Mouse (Mus musculus) neural tube, embryonic 12.5 days (tissue): ENCODE measurements around the gene Mlh3. TPM values are rescaled to one million over a fixed set of nuclear protein-coding genes. Genes with fewer than 3 reads are reported as not detected.
A peak's percentile ranks its signal among the peaks of the same experiment; 100 is the strongest.

Experiments
- ATAC-seq: fragments of 200-750 bp; cut with Nextera tagmentation; 2 replicates; pipeline ENCODE4 v1.8.0; 2017; ENCODE audit warnings: low read depth, mild to moderate bottlenecking, moderate TSS enrichment, moderate library complexity; ENCODE audit not compliant: low FRiP score
- H3K27ac ChIP-seq: fragments of 300-500 bp; sonication (generic); 2 replicates; pipeline ENCODE4 v1.5.1; 2016
- H3K27me3 ChIP-seq: fragments of 300-500 bp; sonication (generic); replicated peaks from 2 replicates; pipeline ENCODE4 v1.6.1; 2016; ENCODE audit warnings: mild to moderate bottlenecking
- H3K36me3 ChIP-seq: fragments of 300-500 bp; sonication (generic); 2 replicates; pipeline ENCODE4 v1.6.1; 2016; ENCODE audit warnings: mild to moderate bottlenecking
- H3K4me1 ChIP-seq: fragments of 300-500 bp; sonication (generic); 2 replicates; pipeline ENCODE4 v1.6.1; 2016
- H3K4me2 ChIP-seq: fragments of 300-500 bp; sonication (generic); replicated peaks from 2 replicates; pipeline ENCODE4 v1.6.1; 2016; ENCODE audit warnings: mild to moderate bottlenecking
- H3K4me3 ChIP-seq: fragments of 300-500 bp; sonication (generic); 2 replicates; pipeline ENCODE4 v1.5.1; 2016
- H3K9ac ChIP-seq: fragments of 300-500 bp; sonication (generic); 2 replicates; pipeline ENCODE4 v1.6.1; 2016; ENCODE audit warnings: mild to moderate bottlenecking
- H3K9me3 ChIP-seq: fragments of 300-500 bp; sonication (generic); 2 replicates; pipeline ENCODE4 v1.6.1; 2016; ENCODE audit warnings: mild to moderate bottlenecking
- WGBS: fragments of 180-500 bp; shearing (Covaris S2); methylation state at CpG from one replicate; pipeline ENCODE4 v1.1.7; 2016; 5-methylcytosine and 5-hydroxymethylcytosine counted together
- polyA plus RNA-seq: library from polyadenylated mRNA; unstranded; fragments of >200 nt; fragmentation: Nextera tagmentation; extraction: Ambion mirVana; gene quantifications from 2 replicates; pipeline ENCODE4 v1.2.1, GENCODE M21; 2016

Mlh3 gene
- polyA plus RNA-seq, 1 experiment from 2014 or later: 9.0 TPM

GRCm38 (mm10) chr12:85208687-85209199 lies 61.7 kb downstream of the Mlh3 start:
- ATAC-seq: no peak
- 36% methylated on average over 7 of the region's 7 CpGs for WGBS

GRCm38 (mm10) chr12:85205425-85205824 lies 65.0 kb downstream of the Mlh3 start:
- H3K4me2 ChIP-seq: no peak overlapping the region
- H3K9me3 ChIP-seq: no peaks in the 10 kb centered on the region
- H3K4me1 ChIP-seq: peaks cover 9% of the 10 kb centered on the region
- H3K4me3 ChIP-seq: no peak overlapping the region
- H3K36me3 ChIP-seq: no peaks in the 10 kb centered on the region
- no peak overlapping the region for H3K9ac ChIP-seq
- no peak overlapping the region for H3K27ac ChIP-seq
- 90% methylated on average over 10 of the region's 10 CpGs for WGBS
- no peak for ATAC-seq
- H3K27me3 ChIP-seq: no peaks in the 10 kb centered on the region

More at GRCm38 (mm10) chr12:85208687-85209199, 61.7 kb downstream of the Mlh3 start:
- no peaks in the 10 kb centered on the region for H3K9me3 ChIP-seq
- H3K4me1 ChIP-seq: no peaks in the 10 kb centered on the region
- H3K27me3 ChIP-seq: no peaks in the 10 kb centered on the region
- H3K9ac ChIP-seq: no peak overlapping the region
- no peaks in the 10 kb centered on the region for H3K36me3 ChIP-seq
- H3K27ac ChIP-seq: no peak overlapping the region
- no peak overlapping the region for H3K4me2 ChIP-seq
- H3K4me3 ChIP-seq: no peak overlapping the region

GRCm38 (mm10) chr12:85204105-85204504 lies 66.3 kb downstream of the Mlh3 start:
- Histone ChIP-seq H3K4me3 (no peak overlapping the region), H3K27ac (no peak overlapping the region), H3K4me2 (no peak overlapping the region), H3K36me3 (no peaks in the 10 kb centered on the region), H3K4me1 (peaks cover 9% of the 10 kb centered on the region), H3K9ac (no peak overlapping the region), H3K27me3 (no peaks in the 10 kb centered on the region), H3K9me3 (no peaks in the 10 kb centered on the region)
- ATAC-seq: no peak
- WGBS: 53% methylated on average over 8 of the region's 8 CpGs

- Histone ChIP-seq H3K4me2 (no peak overlapping the region), H3K9me3 (no peaks in the 10 kb centered on the region), H3K9ac (no peak overlapping the region), H3K4me1 (peaks cover 9% of the 10 kb centered on the region), H3K27me3 (no peaks in the 10 kb centered on the region), H3K4me3 (no peak overlapping the region), H3K27ac (no peak overlapping the region), H3K36me3 (no peaks in the 10 kb centered on the region)
- ATAC-seq: no peak
- WGBS: 87% methylated on average over 5 of the region's 5 CpGs
These were observed 66.7 kb downstream of the Mlh3 start for GRCm38 (mm10) chr12:85203699-85204098.

GRCm38 (mm10) chr12:85202191-85202590 lies 68.2 kb downstream of the Mlh3 start:
- no peaks in the 10 kb centered on the region for H3K9me3 ChIP-seq
- 85% methylated on average over 7 of the region's 7 CpGs for WGBS
- H3K36me3 ChIP-seq: no peaks in the 10 kb centered on the region
- no peaks in the 10 kb centered on the region for H3K27me3 ChIP-seq
- H3K4me3 ChIP-seq: no peak overlapping the region
- no peak overlapping the region for H3K9ac ChIP-seq
- no peak for ATAC-seq
- H3K27ac ChIP-seq: no peak overlapping the region
- no peak overlapping the region for H3K4me2 ChIP-seq
- H3K4me1 ChIP-seq: peaks cover 16% of the 10 kb centered on the region

GRCm38 (mm10) chr12:85201830-85202147 lies 68.6 kb downstream of the Mlh3 start:
- H3K27me3 ChIP-seq: no peaks in the 10 kb centered on the region
- no peaks in the 10 kb centered on the region for H3K9me3 ChIP-seq
- ATAC-seq: no peak
- H3K4me1 ChIP-seq: peaks cover 19% of the 10 kb centered on the region
- WGBS: 77% methylated on average over 2 of the region's 2 CpGs
- no peaks in the 10 kb centered on the region for H3K36me3 ChIP-seq
- no peak overlapping the region for H3K27ac ChIP-seq
- H3K9ac ChIP-seq: no peak overlapping the region
- H3K4me3 ChIP-seq: no peak overlapping the region
- H3K4me2 ChIP-seq: no peak overlapping the region

- H3K9ac ChIP-seq: no peak overlapping the region; the same call in 1 of the 2 replicates
- no peaks in the 10 kb centered on the region for H3K9me3 ChIP-seq
- peak overlapping the region; percentile 37 for H3K4me2 ChIP-seq
- H3K4me3 ChIP-seq: no peak overlapping the region
- WGBS: 17% methylated on average over 24 of the region's 24 CpGs
- ATAC-seq: peak; percentile 17; the same call in 1 of the 2 replicates
- H3K27me3 ChIP-seq: no peaks in the 10 kb centered on the region
- no peaks in the 10 kb centered on the region for H3K36me3 ChIP-seq
- H3K27ac ChIP-seq: 0 out of 2 replicates have a peak overlapping the region, but pooled peaks have one; percentile 0
- H3K4me1 ChIP-seq: peaks cover 20% of the 10 kb centered on the region
These were observed 69.2 kb downstream of the Mlh3 start for GRCm38 (mm10) chr12:85200929-85201829.

- H3K27me3 ChIP-seq: no peaks in the 10 kb centered on the region
- H3K9ac ChIP-seq: no peak overlapping the region
- peaks cover 24% of the 10 kb centered on the region for H3K4me1 ChIP-seq
- no peaks in the 10 kb centered on the region for H3K9me3 ChIP-seq
- 79% methylated on average over 1 of the region's 1 CpGs for WGBS
- no peak overlapping the region for H3K4me3 ChIP-seq
- no peak for ATAC-seq
- H3K4me2 ChIP-seq: no peak overlapping the region
- no peaks in the 10 kb centered on the region for H3K36me3 ChIP-seq
- H3K27ac ChIP-seq: no peak overlapping the region
These were observed 70.4 kb downstream of the Mlh3 start for GRCm38 (mm10) chr12:85199954-85200353.

- ATAC-seq: no peak
- H3K4me2 ChIP-seq: no peak overlapping the region
- H3K4me3 ChIP-seq: no peak overlapping the region
- H3K9me3 ChIP-seq: no peaks in the 10 kb centered on the region
- H3K27me3 ChIP-seq: no peaks in the 10 kb centered on the region
- 31% methylated on average over 8 of the region's 8 CpGs for WGBS
- no peaks in the 10 kb centered on the region for H3K36me3 ChIP-seq
- no peak overlapping the region for H3K9ac ChIP-seq
- H3K27ac ChIP-seq: no peak overlapping the region
- H3K4me1 ChIP-seq: peaks cover 30% of the 10 kb centered on the region
These were observed 72.5 kb downstream of the Mlh3 start for GRCm38 (mm10) chr12:85197936-85198335.

GRCm38 (mm10) chr12:85197371-85197770 lies 73.0 kb downstream of the Mlh3 start:
- H3K9me3 ChIP-seq: no peaks in the 10 kb centered on the region
- H3K36me3 ChIP-seq: no peaks in the 10 kb centered on the region
- H3K9ac ChIP-seq: no peak overlapping the region
- no peak overlapping the region for H3K4me3 ChIP-seq
- ATAC-seq: no peak
- no peak overlapping the region for H3K27ac ChIP-seq
- peaks cover 35% of the 10 kb centered on the region for H3K4me1 ChIP-seq
- WGBS: 81% methylated on average over 7 of the region's 7 CpGs
- no peak overlapping the region for H3K4me2 ChIP-seq
- H3K27me3 ChIP-seq: no peaks in the 10 kb centered on the region

- Histone ChIP-seq H3K4me2 (no peak overlapping the region), H3K4me3 (no peak overlapping the region), H3K4me1 (peaks cover 35% of the 10 kb centered on the region), H3K27me3 (no peaks in the 10 kb centered on the region), H3K9ac (no peak overlapping the region), H3K27ac (no peak overlapping the region), H3K9me3 (no peaks in the 10 kb centered on the region), H3K36me3 (no peaks in the 10 kb centered on the region)
- WGBS: 83% methylated on average over 10 of the region's 10 CpGs
- ATAC-seq: no peak
These were observed 74.2 kb downstream of the Mlh3 start for GRCm38 (mm10) chr12:85196191-85196590.

- WGBS: 85% methylated on average over 5 of the region's 5 CpGs
- Histone ChIP-seq H3K27me3 (no peaks in the 10 kb centered on the region), H3K4me1 (peaks cover 30% of the 10 kb centered on the region), H3K36me3 (no peaks in the 10 kb centered on the region), H3K9me3 (no peaks in the 10 kb centered on the region), H3K4me2 (no peak overlapping the region), H3K4me3 (no peak overlapping the region), H3K9ac (no peak overlapping the region), H3K27ac (no peak overlapping the region)
- ATAC-seq: no peak
These were observed 75.3 kb downstream of the Mlh3 start for GRCm38 (mm10) chr12:85195086-85195485.

GRCm38 (mm10) chr12:85194623-85195018 lies 75.8 kb downstream of the Mlh3 start:
- no peaks in the 10 kb centered on the region for H3K36me3 ChIP-seq
- H3K27me3 ChIP-seq: no peaks in the 10 kb centered on the region
- H3K9me3 ChIP-seq: no peaks in the 10 kb centered on the region
- H3K4me3 ChIP-seq: no peak overlapping the region
- ATAC-seq: no peak
- no peak overlapping the region for H3K4me2 ChIP-seq
- no peak overlapping the region for H3K9ac ChIP-seq
- H3K27ac ChIP-seq: no peak overlapping the region
- H3K4me1 ChIP-seq: peaks cover 30% of the 10 kb centered on the region
- 58% methylated on average over 4 of the region's 4 CpGs for WGBS
